Mouse (Mus musculus) c-Kit-positive CD71-positive TER-119-positive erythroid progenitor cells, embryonic 14.5 days (primary cell): Measurements from ENCODE around the gene Prmt9.

ENCODE experiments used
- DNase-seq: peaks from one replicate; pipeline ENCODE4 v3.0.0-alpha.2; 2013; ENCODE audit warnings: low spot score

Gene Prmt9

DNA sequence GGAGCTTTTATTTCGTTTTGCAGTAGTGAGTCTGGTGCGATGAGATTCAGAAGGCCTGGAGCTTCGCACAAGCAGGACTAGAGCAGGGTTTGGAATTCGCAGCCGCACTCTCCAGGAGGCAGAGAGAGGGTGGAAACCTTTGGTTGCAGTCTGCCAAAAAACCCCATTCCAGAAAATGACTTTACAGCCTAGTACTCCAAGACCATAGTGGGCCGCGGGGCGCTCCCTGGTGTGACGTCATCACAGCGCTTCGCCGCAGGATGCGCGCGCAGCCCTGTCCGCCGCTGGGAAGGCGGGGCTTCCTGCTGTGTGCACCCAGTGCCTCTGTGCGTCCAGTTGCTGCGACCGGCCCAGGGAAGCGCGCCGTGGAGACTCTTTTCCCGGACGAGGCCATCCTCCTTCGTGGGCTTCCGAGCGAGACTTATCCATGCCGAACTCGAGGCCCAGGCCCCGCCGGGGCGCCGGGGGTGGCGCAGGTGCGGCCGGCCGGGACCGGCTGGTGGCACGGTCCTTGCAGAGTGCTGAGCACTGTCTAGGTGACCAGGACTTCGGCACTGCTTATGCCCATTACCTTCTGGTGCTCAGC is at the start of gene Prmt9:
Prmt9 (plus strand) TSS at position 277 of the 586 bp plus-strand sequence.
- DNase-seq: peak; percentile 85

DNA sequence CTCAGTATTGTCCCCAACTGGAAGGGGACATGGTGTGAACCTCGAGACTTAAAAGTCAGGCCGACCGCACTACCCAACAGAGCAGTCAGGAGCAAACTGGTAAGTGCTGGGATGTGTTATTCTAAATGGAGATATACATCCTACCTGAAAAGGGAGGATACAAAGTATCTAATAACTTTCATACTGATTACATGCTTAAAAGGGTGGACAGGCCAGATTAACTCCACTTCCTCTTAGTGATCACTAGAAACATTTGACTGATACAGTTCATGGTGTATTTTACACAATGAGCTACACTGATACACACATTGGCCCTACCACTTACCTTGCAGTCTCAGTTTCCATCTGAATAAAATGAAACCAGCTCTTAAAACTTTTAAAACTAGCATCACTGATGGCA is 48.9 kb upstream of the Prmt9 start:
- no peak for DNase-seq

DNA sequence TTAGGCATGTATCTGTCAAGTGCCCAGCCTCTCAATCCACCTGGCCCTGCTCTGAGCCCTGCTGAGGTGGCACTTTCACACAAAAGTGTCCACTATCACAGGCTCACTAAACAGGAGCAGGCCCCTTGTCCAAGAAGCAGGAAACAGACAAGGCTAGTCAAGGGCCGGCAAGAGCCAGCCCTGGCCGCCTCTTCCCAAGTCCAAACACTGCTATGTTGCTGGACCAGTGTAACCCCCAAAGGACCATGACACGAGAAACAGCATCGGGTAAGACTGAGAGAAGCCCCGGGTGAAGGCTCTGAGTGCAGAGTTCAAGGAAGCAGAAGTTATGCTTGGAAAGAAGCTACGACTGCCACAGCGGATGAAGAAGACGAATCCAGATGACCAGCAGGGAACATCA is 48.1 kb upstream of the Prmt9 start:
- DNase-seq: no peak

DNA sequence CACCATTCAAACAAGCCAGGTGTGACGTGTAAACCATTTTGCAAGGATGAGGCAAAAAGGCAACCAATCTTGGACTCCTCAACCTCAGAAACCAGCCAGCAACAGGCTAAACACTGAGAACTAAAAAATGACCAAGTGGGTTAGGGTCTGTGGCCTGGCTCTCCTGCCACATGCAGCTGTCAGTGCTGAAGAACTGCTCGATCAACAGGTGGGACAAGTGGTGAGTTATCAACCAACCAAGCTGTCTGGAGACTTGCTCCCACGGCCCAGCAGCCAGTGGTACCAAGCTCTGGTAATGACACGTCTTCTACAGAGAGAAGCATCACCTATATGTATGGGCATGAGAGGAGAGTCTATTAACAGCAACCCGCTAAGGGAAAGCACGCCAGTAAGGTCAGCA is 46.6 kb upstream of the Prmt9 start:
- DNase-seq: no peak

DNA sequence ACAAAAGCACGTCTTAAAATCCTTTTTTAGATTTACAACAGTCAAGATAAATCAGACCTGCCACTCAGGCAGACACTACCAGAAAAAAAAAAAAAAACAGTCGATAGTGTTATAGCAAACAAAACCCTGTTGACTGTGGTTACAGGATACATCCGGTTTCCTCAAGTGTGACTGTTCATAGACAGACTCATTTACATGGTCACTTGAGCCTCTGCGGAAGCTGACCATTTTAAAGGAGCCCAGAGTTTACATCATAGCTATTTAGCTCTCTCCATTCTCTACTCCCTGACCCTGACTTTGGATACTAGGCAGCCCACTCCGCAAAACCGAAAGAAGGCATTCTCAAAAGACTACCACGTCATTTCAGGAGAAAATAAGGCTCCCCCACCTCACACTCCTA is 42.7 kb upstream of the Prmt9 start:
- no peak for DNase-seq

DNA sequence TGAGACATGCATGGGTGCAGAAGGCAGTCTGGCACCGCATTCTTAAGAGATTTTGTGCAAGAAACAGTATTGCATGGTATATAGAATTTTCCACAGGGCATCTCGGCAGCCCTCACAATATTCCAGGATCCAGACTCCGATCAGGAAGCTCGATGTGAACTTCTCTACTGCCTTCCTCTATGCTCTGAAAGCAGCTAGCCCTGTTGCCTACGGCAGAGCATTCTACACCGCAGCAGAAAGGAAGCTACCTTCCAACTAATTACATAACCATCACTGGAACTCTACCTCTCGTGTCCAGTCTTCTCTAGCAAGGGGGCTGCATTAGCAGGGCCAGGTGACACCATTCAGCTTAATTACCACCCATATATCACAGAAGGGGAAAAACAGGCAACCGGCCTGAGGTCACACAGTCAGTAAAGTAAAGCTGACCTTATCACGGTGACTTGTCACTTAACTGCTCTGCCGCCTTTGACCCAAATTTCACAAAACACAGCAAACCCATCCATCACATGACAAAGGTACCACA is 41.6 kb upstream of the Prmt9 start:
- DNase-seq: no peak

DNA sequence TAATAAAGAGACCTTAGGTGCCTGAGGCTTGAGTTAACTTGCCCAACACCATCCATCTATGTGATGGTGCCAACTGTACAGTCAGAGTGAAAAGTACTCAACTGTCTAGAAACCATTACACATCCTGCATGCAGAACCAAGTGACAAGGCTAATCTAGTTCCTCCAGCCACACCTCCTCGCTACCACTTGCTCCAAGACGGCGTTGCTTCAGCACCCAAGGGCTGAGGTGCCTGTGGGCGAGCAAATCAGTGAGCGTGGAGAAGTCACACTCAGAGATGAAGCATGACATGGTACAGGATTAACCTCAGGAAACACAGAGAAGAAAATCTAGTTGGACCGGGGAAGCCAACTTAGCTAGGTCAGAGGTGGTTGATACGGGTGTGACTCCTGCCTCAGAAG is 40.2 kb upstream of the Prmt9 start:
- no peak for DNase-seq

DNA sequence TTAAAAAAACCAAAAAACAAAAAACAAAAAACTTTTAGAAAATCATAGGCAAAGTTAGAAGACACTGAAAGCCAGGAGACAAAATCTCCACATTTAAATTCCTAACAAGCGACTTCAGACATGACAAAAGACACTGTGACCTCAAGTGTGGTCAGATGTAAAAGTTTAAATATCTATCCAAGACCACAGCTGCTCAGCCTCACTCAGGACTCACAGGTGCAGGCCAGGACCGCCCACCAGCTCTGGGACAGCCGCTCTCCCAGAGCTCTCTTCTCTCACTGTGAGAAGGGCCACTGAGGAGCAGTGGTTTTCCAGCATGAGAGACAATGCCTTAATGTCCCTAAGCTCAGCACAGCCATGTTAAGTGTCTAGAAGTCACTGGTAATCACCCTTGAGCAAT is 38.8 kb upstream of the Prmt9 start:
- DNase-seq: no peak

DNA sequence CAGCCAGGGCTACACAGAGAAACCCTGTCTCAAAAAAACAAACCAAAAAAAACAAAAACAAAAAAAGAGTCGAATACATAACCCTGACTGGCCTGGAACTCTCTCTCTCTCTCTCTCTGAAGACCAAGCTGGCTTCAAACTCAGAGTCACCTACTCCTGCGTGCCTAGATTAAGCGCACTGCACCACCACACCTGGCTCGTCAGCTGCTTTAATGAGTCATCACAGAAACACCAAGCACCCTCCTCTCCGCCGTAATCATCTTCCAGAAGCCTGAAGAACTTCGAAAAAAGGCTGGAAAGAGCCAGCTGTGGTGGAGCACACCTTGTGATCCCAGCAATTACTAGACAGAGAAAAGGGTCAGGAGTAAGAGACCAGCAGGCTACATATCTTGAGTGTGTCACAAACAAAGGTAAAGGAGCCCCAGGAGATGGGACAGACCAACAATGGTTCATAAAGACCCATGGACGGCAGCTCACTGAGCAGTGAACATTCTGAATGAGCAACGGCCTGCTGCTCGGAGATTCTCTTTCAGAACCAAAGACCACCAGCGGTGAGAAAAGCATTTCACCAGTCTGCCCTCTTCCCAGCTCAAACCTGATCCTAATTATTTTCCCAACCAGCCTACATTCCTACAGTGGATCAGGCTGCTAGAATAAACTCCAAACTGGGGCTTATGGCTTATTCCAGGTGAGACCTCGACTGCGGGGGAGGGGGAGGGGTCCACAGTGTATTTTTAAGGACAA is 37.3 kb upstream of the Prmt9 start:
- DNase-seq: no peak

DNA sequence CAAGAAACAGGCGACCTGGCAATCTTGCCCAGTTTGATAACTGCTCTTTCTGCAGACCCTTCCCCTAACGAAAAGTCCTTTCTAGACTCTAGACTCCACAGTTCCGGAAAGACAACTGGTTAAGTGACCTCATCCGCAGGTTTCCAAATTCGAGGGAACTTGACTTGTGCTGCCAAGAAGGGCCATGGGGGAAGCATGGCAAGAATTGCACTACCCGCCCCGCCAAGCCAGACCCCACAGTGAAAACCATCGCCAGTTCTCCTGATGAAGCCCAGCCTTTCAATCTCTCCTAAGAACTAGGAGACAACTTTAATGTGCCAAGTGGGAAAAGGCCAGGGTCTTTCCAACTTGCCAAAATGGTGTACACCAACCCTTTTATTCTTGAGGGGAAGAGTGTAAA is 34.0 kb upstream of the Prmt9 start:
- DNase-seq: no peak

DNA sequence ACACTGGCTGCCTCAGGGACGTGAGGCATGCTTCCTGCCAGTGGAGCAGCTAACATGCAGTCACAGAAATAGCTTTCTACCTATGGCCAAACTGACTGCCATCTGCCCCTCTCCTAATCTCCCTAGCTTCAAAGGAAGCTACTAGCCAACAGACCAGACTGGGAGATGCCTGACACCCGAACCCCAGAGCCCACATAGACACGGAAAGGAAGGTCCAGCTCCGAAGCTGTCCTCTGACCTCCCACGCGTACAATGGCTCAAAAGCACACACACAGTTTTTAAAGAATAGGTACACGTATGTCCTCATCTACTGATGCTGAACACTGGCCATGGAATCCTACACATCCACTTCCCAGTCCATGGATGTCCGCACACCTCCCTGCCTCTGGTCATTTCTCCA is 33.4 kb upstream of the Prmt9 start:
- no peak for DNase-seq

DNA sequence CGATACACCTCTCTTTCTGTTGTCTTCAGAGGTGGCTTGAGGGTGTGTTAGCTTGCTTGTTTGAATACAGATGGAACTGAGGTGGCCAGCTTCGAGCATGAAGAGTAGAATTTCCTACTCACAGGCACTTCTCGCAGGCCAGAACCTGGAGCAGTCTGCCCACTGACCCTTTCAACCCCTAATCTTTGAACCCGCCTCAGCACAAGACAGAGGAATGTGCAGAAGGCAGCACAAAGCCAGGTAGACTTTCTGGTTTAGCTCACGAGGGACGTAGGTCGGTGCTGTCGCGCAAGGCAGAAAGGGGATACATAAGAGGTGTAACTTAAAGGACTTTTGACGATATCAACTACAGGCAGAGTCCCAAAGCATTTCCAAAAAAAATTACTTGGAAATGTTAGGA is 32.4 kb upstream of the Prmt9 start:
- peak; percentile 14 for DNase-seq

DNA sequence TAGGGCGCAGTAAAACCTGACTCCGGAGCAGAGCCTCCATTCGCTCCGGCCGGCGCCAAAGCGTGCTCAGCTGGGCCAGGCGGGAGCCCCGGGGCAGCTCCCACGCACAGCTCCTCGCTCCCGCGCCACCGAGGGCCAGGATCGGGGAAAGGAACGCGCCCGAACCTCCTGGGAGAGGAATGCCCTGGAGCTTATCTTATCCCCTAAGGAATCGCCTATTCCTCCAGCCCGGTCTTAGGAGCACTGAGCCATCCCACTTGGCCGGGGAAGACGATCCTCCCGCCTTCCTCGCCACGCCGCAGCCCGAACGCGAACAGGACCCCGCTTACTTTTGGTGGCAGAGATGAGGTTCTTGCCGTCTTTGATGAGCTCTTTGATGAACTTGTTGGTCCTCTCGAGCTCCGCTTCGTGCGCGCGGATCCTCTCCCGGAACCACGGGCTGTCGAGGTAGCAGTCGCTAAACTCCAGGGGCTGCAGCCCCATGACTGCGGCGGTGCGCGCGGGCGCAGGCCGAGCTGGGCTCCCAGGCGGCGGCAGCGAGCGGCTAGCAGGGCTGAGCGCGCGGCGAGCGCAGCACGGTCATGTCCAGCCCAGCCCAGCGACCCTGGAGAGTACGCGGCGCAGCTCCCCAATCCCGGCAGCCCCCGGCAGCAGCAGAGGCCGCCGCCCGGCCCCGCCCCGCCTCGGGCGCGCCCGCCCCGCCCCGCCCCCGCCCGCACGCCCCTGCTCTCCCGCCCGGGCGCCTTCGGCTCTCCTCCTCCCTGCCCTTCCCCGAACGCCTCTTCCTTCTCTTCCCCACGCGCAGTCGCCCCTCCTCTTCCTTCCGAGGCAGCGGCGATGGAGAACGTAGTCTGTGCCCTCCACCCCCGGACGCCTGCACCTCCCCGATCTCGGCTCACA is 31.6 kb upstream of the Prmt9 start, which contains the start of gene Arhgap10:
Arhgap10 (minus strand) TSS at position 653 of the 900 bp plus-strand sequence.
- peak; percentile 21 for DNase-seq

DNA sequence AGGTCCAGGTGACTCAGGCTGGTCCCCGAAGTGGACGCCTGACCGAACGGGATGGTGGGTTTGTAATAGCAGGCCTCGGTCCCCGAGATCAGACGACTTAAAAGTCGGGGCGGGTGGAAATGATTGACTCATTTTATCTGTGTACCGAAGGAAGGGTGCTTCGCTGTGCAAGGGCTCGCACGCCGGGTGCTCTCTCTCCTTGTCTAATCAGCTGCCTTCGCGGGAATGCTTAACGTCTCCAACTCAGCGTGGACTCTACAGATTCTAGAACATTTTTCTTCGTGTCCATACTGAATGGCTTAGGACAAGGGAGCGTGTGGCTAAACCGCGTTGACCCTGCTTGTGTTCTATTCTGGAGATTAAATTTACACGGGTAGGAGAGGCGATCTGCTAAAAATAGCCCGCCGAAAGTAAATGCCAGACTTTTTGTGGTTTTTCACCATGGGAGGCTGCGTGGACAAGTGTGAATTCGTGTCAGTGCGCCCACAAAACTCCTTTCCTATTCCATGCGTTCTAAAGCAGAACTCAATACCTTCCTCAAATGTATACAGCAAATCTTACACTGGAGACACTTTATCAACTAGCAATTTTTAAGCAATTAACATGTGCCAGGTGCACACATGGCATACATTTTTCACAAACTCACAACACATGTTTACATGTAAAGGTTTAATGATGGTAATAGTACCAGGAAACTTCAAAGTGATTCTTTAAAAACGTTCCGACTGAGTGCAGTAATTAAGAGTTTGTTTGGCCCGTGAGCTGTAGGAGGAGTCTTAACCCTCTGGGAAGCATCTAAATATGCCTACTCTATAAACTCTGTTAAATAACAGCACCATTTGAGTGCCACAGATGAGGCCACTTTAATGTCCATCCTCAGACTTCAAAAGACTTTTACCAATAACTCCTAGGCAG is 30.7 kb upstream of the Prmt9 start:
- DNase-seq: peak; percentile 57

DNA sequence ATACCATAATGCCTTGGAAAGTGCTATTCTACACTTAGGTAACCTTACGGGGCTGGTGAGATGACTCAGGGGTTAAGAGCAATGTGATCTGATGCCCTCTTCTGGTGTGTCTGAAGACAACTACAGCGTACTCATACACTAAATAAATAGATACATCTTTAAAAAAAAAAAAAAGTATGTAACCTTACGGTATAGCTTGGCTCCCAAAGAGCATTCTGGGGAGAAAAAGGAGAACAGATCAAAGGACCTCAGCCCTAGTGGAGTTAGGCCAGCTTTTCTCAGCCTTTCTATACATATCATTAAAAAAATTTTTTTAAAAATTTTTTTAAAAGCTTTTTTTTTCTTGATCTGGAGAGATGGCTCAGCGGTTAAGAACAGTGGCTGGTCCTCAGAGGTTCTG is 28.6 kb upstream of the Prmt9 start:
- DNase-seq: no peak

DNA sequence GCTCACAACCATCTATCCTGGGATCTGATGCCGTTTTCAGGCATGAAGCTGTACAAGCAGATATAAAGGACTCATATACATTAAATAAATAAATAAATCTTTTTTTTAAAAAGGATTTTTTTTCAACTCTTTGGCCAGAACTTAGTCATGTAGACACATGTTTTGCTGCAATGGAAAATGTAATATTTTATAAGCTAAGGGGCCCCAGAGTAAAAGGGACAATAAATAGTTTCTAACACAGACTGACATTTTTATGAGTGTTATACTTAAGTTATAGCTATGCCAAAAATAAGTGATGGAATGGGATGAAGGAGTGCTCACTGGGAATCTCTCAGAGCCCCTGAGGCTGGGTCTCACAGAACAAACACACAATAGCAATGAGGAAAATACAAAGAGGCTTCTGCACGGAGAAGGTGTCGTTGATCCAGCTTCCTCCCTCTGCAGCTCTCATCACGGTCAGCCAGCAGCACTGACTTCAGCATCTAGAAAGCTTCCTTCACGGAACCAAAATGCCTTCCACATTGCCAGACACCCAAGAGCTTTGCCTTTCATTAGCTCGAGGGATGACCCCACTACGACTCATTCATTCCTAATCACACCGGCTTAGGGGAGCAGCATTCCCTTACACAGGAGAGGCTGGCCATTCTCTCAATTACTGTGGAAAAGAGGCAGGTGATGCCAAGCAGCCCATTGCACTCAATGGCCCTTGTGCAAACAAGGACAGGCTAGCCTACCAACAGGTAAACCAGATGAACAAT is 28.0 kb upstream of the Prmt9 start:
- DNase-seq: no peak

DNA sequence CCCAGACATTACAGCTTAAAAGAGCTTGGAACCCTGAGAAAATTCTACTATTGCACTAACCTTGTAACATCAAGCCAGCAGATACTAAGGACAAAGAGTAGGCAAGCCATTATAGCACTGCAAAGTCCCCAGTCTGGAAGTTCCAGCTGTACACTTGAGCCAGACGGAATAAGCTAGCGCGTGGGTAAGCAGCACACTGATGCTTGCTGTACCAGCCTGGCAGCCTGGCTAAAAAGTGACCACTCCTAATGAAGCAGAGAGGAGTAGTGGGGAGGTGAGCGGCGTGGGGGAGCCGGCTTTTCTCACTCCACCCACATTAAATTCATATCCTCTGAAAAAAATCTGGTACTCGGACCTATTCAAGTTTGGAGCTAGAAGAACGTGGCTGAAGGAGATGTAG is 26.2 kb upstream of the Prmt9 start:
- DNase-seq: no peak

DNA sequence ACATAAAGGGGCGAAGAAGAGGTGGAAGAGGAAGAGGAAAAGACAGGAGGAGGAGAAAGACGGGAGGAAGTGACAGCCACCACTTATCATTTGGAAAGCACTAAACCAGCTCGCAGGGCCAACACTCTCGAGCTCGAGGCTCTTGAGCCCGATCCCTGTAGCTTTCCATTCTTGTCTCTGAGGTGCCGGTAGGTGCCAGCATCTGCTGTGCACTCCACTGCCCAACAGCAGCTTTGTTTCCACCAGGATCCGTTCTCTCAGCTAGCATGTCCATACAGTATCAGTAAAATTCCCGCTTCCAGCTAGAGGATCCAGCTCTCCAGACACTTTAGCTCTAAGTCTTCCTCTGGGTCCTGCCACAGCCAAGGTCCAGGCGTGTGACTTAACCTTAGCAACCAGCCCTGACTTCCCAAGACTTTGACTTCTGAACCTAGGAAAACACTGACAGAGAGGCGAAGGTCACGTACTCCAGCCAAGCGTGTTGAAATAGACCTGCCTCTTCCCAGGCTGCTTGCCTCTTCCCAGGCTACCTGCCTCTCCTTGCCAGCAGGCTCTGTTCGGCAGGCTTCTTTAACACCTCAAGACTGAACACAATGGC is 25.1 kb upstream of the Prmt9 start:
- DNase-seq: no peak

DNA sequence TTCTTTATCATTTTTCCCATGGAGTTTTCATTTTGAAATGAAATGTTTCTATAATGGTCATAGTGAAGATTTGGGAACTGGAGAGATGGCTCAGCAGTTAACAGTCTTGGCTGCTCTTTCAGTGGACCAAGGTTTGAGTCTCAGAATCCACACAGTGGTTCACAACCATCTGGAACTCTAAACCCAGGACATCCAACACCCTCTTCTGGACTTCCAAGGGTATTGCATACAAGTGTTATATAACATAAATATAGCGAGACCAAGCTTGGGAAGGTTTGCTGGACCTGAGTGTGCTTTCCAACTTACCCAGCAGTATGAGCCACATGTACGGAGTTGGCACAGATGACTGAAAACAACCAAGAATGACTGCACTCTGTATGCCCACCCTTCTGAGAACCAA is 24.3 kb upstream of the Prmt9 start:
- DNase-seq: no peak

DNA sequence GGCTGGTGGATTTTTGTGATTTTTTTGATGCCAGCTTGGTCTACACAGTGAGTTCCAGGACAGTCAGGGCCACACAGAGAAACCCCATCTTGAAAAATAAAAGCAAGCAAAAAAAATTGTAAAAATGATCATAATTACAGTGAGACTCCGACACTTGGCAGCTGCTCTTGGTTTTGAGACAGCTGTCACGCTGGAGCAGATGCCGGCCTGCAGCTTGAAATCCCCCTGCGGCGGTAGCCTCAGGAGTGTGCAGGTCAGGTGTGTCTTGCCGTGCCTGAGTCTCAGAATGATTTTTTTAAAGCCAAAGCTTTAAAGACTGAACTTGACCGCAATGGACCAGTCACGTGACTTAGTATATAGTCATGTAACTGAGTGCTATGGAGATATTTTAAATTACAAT is 23.1 kb upstream of the Prmt9 start:
- no peak for DNase-seq
